Mouse (Mus musculus) liver, adult 2 months (tissue): ENCODE data around the gene Mkks. TPM values are rescaled to one million over a fixed set of nuclear protein-coding genes. Genes with fewer than 3 reads are reported as not detected.
A peak's percentile ranks its signal among the peaks of the same experiment; 100 is the strongest.
"Not testable (repeated sequence)": the region's sequence is repeated elsewhere in the genome, so short reads cannot be mapped to it uniquely, and the experiment has no call there.

Experiments used
- DNase-seq: peaks from one replicate; pipeline ENCODE4 v3.0.0-alpha.2; 2011; ENCODE audit warnings: low read depth, low spot score; ENCODE audit errors: extremely low read depth
- H3K27ac ChIP-seq: fragments of 200-500 bp; replicated peaks from 2 replicates; pipeline ENCODE4 v1.5.1; 2012; ENCODE audit warnings: low read depth, mild to moderate bottlenecking, control low read depth, inconsistent platforms, low read length; ENCODE audit not compliant: insufficient read depth
- H3K27me3 ChIP-seq: fragments of 200-500 bp; 2 replicates; pipeline ENCODE4 v1.6.1; 2012; ENCODE audit warnings: mild to moderate bottlenecking, moderate library complexity, low read length, inconsistent platforms; ENCODE audit not compliant: control insufficient read depth, insufficient read depth
- H3K36me3 ChIP-seq: fragments of 200-500 bp; 2 replicates; pipeline ENCODE4 v1.6.1; 2012; ENCODE audit warnings: low read length, inconsistent platforms; ENCODE audit not compliant: control insufficient read depth, insufficient read depth
- H3K4me1 ChIP-seq: fragments of 200-500 bp; 2 replicates; pipeline ENCODE4 v1.6.1; 2011; ENCODE audit warnings: low read length; ENCODE audit not compliant: control insufficient read depth, insufficient read depth
- H3K4me3 ChIP-seq: fragments of 200-500 bp; 2 replicates; pipeline ENCODE4 v1.5.1; 2011; ENCODE audit warnings: low read depth, mild to moderate bottlenecking, control low read depth, low read length, moderate library complexity; ENCODE audit not compliant: insufficient read depth
- H3K79me2 ChIP-seq: fragments of 200-500 bp; 2 replicates; pipeline ENCODE4 v1.6.1; 2012; ENCODE audit warnings: inconsistent platforms, mild to moderate bottlenecking, low read length, moderate library complexity; ENCODE audit not compliant: control insufficient read depth, insufficient read depth
- H3K9ac ChIP-seq: fragments of 200-500 bp; 2 replicates; pipeline ENCODE4 v1.6.1; 2012; ENCODE audit warnings: low read depth, mild to moderate bottlenecking, control low read depth, inconsistent platforms, low read length
- CTCF ChIP-seq: fragments of 200-500 bp; IDR thresholded peaks from 2 replicates; pipeline ENCODE4 v1.5.1; 2011; ENCODE audit warnings: low read depth, low read length, control low read depth
- POLR2A ChIP-seq: fragments of 200-500 bp; IDR thresholded peaks from 2 replicates; pipeline ENCODE4 v1.6.1; 2011; ENCODE audit warnings: low read length, control low read depth; ENCODE audit not compliant: insufficient read depth; ENCODE audit errors: extremely low read depth
- WGBS: fragments of 180-500 bp; shearing (Covaris S2); methylation state at CpG from one replicate; pipeline ENCODE4 v1.1.7; 2018; 5-methylcytosine and 5-hydroxymethylcytosine counted together
- polyA plus RNA-seq: library from polyadenylated mRNA; depleted of rRNA; stranded (reverse); fragments of >200 nt; gene quantifications from 2 replicates; pipeline ENCODE4 v1.2.3, GENCODE M21; 2012
- total RNA-seq: library from RNA; depleted of rRNA; stranded (reverse); fragments of >200 nt; gene quantifications from 2 replicates; pipeline ENCODE4 v1.2.3, GENCODE M21; 2014

Mkks gene
- total and polyA plus RNA-seq, 2 experiments: 3.8 to 17.2 TPM

GRCm38 (mm10) chr2:136896131-136896530 lies 4.9 kb upstream of the Mkks start:
- H3K36me3 ChIP-seq: no peaks in the 10 kb centered on the region
- H3K27me3 ChIP-seq: no peaks in the 10 kb centered on the region
- no peak overlapping the region for H3K4me3 ChIP-seq
- H3K27ac ChIP-seq: no peak overlapping the region
- H3K9ac ChIP-seq: no peak overlapping the region
- no peaks in the 10 kb centered on the region; the same call in 1 of the 2 replicates for H3K79me2 ChIP-seq
- peak; percentile 64 for DNase-seq
- TF ChIP-seq CTCF: no peak
- no peak for TF ChIP-seq POLR2A
- peaks cover 8% of the 10 kb centered on the region for H3K4me1 ChIP-seq
- 18% methylated on average over 2 of the region's 2 CpGs for WGBS

GRCm38 (mm10) chr2:136894494-136894893 lies 3.3 kb upstream of the Mkks start:
- Histone ChIP-seq H3K9ac (no peak overlapping the region), H3K36me3 (no peaks in the 10 kb centered on the region), H3K27ac (no peak overlapping the region), H3K4me1 (peaks cover 12% of the 10 kb centered on the region), H3K79me2 (no peaks in the 10 kb centered on the region; the same call in 1 of the 2 replicates), H3K27me3 (no peaks in the 10 kb centered on the region), H3K4me3 (no peak overlapping the region)
- 96% methylated on average over 2 of the region's 2 CpGs for WGBS
- TF ChIP-seq POLR2A: no peak
- TF ChIP-seq CTCF: no peak
- no peak for DNase-seq

- peak; percentile 96 for DNase-seq
- TF ChIP-seq CTCF (no peak), POLR2A (no peak)
- Histone ChIP-seq H3K4me1 (peaks cover 15% of the 10 kb centered on the region), H3K27ac (peak overlapping the region; percentile 63), H3K9ac (peak overlapping the region; percentile 88), H3K36me3 (no peaks in the 10 kb centered on the region), H3K27me3 (no peaks in the 10 kb centered on the region), H3K79me2 (no peaks in the 10 kb centered on the region; the same call in 1 of the 2 replicates), H3K4me3 (peak overlapping the region; percentile 76)
- WGBS: under 1% methylated on average over 23 of the region's 23 CpGs
Observed at GRCm38 (mm10) chr2:136891951-136892371, 772 bp upstream of the Mkks start.

GRCm38 (mm10) chr2:136890716-136891067 lies 497 bp downstream of the Mkks start:
- not testable (repeated sequence) for H3K36me3 ChIP-seq, H3K79me2 ChIP-seq, H3K4me1 ChIP-seq, DNase-seq, H3K27me3 ChIP-seq
- peak overlapping the region; percentile 90 for H3K9ac ChIP-seq
- peak overlapping the region; percentile 96 for H3K27ac ChIP-seq
- H3K4me3 ChIP-seq: peak overlapping the region; percentile 82
- WGBS: 5% methylated on average over 15 of the region's 15 CpGs

GRCm38 (mm10) chr2:136886846-136887245 lies 4.3 kb downstream of the Mkks start:
- no peak for DNase-seq
- WGBS: 69% methylated on average over 4 of the region's 4 CpGs

GRCm38 (mm10) chr2:136885579-136885978 lies 5.6 kb downstream of the Mkks start, which contains the start of gene AL731706.2:
Gene AL731706.2, minus strand, starts transcription at chr2:136885679.
- Histone ChIP-seq H3K27ac (no peak within 1 kb of the TSS), H3K4me1 (peaks cover 8% of the 10 kb centered on the region), H3K9ac (no peak within 1 kb of the TSS), H3K4me3 (no peak within 1 kb of the TSS), H3K79me2 (no peaks in the 10 kb centered on the region; the same call in 1 of the 2 replicates), H3K36me3 (peaks cover 34% of the 10 kb centered on the region), H3K27me3 (no peaks in the 10 kb centered on the region)
- WGBS: 92% methylated on average over 2 of the region's 2 CpGs
- no peak for DNase-seq
- no peak for TF ChIP-seq CTCF
- TF ChIP-seq POLR2A: no peak

More at GRCm38 (mm10) chr2:136886846-136887245, 4.3 kb downstream of the Mkks start:
- no peak overlapping the region for H3K4me3 ChIP-seq
- TF ChIP-seq POLR2A (no peak), CTCF (no peak)
- no peak overlapping the region for H3K9ac ChIP-seq
- peaks cover 8% of the 10 kb centered on the region for H3K4me1 ChIP-seq
- peaks cover 22% of the 10 kb centered on the region for H3K36me3 ChIP-seq
- H3K27me3 ChIP-seq: no peaks in the 10 kb centered on the region
- H3K27ac ChIP-seq: no peak overlapping the region
- no peaks in the 10 kb centered on the region; the same call in 1 of the 2 replicates for H3K79me2 ChIP-seq
